ENCODE assay signal across 8 mouse cellular contexts in the genomic region with DNA sequence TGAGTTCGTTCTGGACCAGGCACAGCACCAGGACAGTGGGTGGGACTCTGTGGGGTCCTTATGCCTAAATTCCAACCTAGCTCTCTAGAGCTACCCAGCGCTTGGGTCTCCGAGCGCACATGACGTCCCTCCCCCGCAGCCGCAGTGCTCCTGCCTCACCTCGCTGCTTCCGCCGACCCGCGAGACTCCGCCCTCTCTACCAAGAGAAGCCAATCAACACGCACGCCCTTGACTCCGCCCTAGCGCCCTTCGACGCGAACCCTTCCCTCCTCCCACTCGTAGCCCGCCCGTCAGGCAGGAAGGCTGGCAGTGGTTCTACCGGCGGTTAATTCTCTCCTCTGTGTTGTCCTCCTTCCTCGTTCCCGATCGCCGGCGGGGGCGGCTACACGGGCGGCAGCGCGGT. TPM values are rescaled to one million over a fixed set of nuclear protein-coding genes. Genes with fewer than 3 reads are reported as not detected.
A peak's percentile ranks its signal among the peaks of the same experiment; 100 is the strongest.
DNase-seq lines count a peak whose midpoint lies in the region; ATAC-seq lines count a peak whose summit lies in the region.

A gene (plus strand): TSS at position 252 of the 403 bp plus-strand sequence.

- peaks cover 9% of the 10 kb centered on the region for H3K36me3 ChIP-seq in hindbrain, embryonic 12.5 days

- peak within 1 kb of the TSS; percentile 97 for H3K4me3 ChIP-seq in hindbrain, embryonic 12.5 days

- H3K27me3 ChIP-seq in hindbrain, embryonic 12.5 days = no peaks in the 10 kb centered on the region

- H3K4me2 ChIP-seq in hindbrain, embryonic 12.5 days (replicated peaks) = peak within 1 kb of the TSS; percentile 70

- ATAC-seq in hindbrain, embryonic 12.5 days (ENCODE audit: low FRiP score) = peak; percentile 98

- peak within 1 kb of the TSS; percentile 97 for H3K27ac ChIP-seq in hindbrain, embryonic 12.5 days

- under 1% methylated on average over 25 of the region's 35 CpGs for WGBS in hindbrain, embryonic 12.5 days

- DNase-seq in NIH3T3 (ENCODE audit: low read depth) = peak; percentile 98
- DNase-seq in cerebellum, postnatal 10 days = peak; percentile 97 to 98
- DNase-seq in frontal cortex, postnatal 10 days (ENCODE audit: low spot score in 2 of 2) = peak; percentile 94 to 96
- peak; percentile 96 to 97 for DNase-seq in layer of hippocampus, postnatal 14 days (ENCODE audit: low spot score in 2 of 2)
- DNase-seq in lung, postnatal 14 days = peak; percentile 96
- DNase-seq in retina, adult 2 months (ENCODE audit: low read depth, low spot score) = peak; percentile 84
- peak; percentile 98 for DNase-seq in thymus, postnatal 36 days

- peak within 1 kb of the TSS; percentile 96 for H3K9ac ChIP-seq in hindbrain, embryonic 12.5 days

- H3K9me3 ChIP-seq in hindbrain, embryonic 12.5 days (replicated peaks) = no peaks in the 10 kb centered on the region

- peaks cover 20% of the 10 kb centered on the region for H3K4me1 ChIP-seq in hindbrain, embryonic 12.5 days

RNA-seq across cellular contexts. Expression of the gene that starts here (rescaled TPM):
- polyA plus RNA-seq in hindbrain, embryonic 12.5 days (2016; fragmentation: Nextera tagmentation; extraction: Ambion mirVana) = 162 and 163 TPM in 2 replicates
- total RNA-seq in layer of hippocampus, postnatal 14 days (2021) = 100 to 1,000 TPM; 453 to 458 TPM

Comparison
In these comparisons a context has a peak if more than half of its experiments do, and no peak if none do; other contexts are left out.
1. Peak in every context shown above with its lines: DNase-seq, ATAC-seq, H3K4me3 ChIP-seq and H3K27ac ChIP-seq.